Mouse (Mus musculus) kidney, adult 9 months (tissue): Measurements from ENCODE around the gene Coa7.
A peak's percentile ranks its signal among the peaks of the same experiment; 100 is the strongest.
"Not testable (repeated sequence)": the region's sequence is repeated elsewhere in the genome, so short reads cannot be mapped to it uniquely, and the experiment has no call there.

Source experiments
- DNase-seq: peaks from one replicate; pipeline ENCODE4 v3.0.0; 2022

Coa7 gene

DNA sequence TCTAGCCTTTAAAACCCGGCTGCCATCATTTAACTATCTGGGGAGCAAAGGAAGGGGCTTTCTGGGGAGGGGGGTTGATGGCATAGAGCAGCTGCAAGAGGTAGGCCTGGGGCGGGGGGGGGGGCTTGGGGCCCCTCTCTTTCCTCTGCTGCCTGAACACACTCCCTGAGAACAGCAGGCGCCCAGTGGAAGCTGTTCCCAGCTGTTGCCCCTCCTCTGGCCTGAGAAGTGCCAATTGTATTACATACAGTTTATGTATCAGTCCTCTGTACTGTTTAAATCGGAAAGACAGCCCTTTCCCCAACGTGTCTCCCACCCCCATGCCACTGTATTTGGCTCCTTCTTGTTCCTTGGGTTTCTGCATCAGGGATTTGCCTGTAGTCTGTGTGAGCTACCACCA lies 17.9 kb downstream of the Coa7 start:
- no peak for DNase-seq

DNA sequence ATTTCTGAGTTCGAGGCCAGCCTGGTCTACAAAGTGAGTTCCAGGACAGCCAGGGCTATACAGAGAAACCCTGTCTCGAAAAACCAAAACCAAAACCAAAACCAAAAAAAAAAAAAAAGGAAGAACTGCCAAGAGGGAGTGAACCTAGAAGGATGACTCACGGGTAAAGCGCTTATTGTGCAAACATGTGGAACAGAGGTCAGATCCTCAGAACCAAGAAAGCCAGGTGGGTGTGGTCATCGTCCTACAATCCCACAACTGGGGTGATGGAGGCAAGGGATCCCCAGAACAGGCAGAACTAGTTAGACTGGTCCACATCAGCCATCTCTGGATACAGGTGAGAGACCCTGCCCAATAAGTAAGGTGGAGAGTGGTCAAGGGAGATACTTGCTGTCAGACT lies 19.2 kb downstream of the Coa7 start:
- DNase-seq, result no peak

DNA sequence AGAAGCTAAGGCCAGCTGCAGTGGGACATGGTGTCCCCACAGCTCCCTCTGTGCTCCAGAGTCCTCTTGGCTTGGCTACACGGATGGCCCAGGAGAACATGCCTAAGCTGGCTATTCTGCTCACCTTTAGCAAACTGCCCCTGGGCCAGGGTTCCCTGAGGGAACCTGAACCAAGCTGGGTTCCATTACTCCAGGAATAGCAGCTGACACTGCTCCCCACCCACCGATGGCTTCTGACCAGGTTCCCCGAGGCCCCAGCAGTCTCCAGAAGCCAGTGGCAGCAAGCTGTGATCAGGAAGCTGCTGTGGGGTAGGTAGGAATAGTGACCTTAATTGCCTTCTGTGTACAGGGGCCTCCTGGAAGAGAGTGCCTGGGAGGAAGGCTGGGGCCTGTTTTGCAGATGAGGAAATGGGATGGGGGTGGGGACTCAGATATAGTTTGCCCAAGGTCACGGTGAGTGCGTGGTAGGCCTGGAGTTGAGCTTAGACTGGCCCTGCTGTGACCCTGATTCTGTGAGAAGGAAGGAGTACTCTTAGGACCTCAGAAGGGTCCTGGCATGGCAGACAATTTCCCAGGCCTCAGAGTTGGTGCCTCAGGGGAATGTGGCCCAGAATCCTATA lies 20.4 kb downstream of the Coa7 start:
- DNase-seq, result no peak

GRCm38 (mm10) chr4:108349064-108349463 lies 21.1 kb downstream of the Coa7 start:
- DNase-seq, result no peak

- DNase-seq, result no peak
These were observed 22.1 kb downstream of the Coa7 start for GRCm38 (mm10) chr4:108349836-108350547.

DNA sequence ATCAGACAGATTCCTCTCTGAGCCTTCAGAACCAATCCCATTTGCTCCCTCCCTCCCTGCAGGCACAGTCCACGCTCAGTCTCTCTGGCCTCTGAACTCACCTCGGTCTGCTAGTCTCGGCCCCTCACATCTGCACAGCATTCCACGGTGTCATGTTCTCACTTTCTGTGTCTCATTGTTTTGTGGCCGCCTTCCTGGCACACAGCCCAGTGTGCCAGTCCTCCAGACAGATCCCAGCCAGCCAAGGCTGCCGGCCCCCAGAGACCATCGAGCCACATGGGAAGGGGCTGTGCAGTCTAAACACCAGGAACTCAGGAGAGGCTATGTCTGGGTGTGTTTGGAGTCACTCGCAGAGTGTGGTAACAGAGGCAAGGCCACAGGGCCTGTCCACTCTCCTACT lies 22.9 kb downstream of the Coa7 start:
- DNase-seq, result no peak

DNA sequence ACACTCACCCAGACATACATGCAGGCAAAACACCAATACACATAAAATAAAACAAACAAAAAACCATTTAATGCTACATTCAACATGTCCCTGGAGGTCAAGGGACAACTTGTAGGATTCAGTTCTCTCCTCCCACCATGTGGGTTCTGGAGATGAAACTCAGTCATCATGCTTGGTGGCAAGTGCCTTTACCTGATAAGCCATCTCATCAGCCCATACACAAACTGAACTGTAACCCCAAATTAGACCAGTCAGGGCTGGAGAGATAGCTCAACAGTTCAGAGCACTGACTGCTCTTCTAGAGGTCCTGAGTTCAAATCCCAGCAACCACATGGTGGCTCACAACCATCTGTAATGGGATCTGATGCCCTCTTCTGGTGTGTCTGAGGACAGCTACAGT lies 25.7 kb downstream of the Coa7 start:
- DNase-seq, result not testable (repeated sequence)

GRCm38 (mm10) chr4:108357458-108357857 lies 29.5 kb downstream of the Coa7 start:
- DNase-seq, result peak; percentile 46

GRCm38 (mm10) chr4:108358498-108358897 lies 30.6 kb downstream of the Coa7 start:
- DNase-seq, result no peak

DNA sequence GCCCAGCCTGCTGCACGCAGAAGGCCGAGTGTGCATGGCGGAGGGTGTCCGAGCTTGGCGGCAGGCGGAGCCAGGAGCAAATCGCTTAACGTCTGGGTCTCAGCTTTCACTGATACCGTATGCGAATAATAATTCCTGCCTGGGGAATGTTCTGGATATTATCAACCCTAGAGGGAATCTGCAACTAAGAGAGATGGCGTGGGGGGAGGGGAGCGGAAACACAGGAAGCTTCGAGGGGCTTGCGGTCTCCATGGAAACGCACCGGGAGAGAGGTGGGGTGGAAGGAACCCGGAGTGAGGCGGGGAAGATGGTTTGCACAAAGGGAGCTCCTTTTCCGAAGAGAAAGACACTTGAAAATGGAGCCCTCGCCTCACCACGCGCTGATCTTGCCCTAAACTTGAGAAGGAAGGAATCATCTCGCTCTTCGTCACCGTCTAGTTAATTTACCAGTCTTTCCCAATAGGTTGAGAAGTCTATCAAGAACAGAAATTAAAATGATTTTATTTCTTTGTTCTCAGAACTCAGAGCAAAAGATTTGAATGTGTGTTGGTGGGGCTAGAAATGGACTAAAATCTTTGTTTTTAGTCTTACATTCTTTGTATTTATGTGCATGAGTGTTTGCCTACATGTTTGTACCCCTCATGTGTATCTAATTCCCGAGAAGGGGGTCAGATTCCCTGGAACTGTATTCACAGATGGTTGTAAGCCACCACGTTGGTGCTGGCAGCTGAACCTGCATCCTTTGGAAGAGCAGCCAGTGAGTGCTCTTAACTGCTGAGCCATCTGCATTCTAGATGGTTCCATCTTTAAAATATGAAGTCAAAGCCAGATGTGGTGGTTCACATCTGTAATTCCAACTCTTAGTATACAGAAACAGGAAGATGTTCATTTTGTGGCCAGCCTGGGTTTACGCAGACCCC lies 32.5 kb downstream of the Coa7 start:
- DNase-seq, result no peak

GRCm38 (mm10) chr4:108362321-108363261 lies 34.7 kb downstream of the Coa7 start:
- peak; percentile 54 for DNase-seq

DNA sequence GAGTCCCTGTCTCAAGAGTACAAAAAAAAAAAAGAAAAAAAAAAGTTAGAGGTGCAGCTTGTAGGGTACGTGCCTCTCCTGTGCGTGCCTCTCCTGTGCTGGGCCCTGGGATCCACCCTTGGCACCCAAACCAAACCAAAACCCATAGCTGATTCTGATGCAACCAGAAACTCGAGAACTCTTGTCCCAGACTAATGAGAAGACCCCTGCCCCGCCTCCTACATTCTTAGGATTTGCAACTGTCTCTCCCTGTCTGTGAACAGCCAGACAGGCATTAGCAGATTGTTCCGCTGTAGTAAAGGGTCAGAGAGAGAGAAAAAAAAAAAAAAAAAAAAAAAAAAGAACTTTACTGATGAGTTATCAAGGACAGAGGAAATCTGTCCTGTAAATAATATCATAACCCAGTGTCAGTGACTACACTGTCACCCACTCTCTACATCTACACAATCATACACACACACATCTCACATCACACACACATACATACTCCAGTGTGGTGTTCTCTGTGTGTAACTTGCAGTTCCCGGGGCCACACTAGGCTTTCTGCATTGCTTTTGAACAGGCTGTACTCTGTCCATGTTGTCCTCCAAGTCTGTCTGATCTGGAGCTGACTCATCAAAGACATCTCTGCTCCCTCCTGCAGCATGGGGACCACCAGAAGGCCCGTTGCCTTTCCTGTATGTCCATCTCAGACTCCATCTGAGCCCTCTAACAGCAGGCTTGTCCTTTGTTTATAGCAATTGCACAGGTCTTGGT lies 35.6 kb downstream of the Coa7 start:
- no peak for DNase-seq

DNA sequence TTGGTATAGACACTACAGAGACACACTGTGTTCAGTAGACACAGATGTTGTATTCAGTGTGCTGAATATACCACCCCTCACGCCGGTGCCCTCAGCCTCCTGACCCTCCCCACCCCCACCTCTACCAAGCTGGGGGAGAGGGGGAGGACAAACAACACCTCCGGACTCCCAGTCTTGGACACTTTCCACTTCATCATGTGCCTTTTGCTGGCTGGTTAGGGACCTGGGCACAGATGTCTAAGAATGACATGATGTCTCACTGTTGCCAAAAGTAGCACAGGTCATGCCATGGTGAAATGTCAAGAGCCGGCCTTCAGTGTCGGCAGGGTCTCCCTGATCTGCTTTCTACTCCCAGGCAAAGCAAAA lies 36.2 kb downstream of the Coa7 start:
- DNase-seq, result no peak

GRCm38 (mm10) chr4:108369254-108369653 lies 41.3 kb downstream of the Coa7 start:
- DNase-seq, result peak; percentile 82

- DNase-seq, result no peak
These were observed 42.5 kb downstream of the Coa7 start for GRCm38 (mm10) chr4:108370409-108370808.

DNA sequence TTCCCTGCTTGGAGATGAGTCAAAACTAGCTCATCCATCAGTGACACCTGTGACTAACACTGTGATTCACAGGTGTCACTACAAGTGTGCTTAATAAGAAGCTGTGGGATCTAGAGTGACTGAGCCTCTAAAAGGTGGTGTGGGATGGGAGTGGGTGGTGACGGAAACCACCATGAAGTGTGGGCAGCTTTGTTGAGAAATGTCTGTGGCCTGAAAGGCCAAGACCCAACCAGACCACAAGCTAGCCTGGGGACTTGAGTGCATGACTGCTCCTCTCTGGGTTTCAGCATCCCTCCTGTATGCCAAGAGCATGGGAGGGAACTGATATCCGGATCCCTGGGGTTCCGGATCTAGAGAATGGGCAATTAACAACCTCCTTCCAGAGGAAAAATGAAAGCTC lies 43.5 kb downstream of the Coa7 start:
- no peak for DNase-seq

DNA sequence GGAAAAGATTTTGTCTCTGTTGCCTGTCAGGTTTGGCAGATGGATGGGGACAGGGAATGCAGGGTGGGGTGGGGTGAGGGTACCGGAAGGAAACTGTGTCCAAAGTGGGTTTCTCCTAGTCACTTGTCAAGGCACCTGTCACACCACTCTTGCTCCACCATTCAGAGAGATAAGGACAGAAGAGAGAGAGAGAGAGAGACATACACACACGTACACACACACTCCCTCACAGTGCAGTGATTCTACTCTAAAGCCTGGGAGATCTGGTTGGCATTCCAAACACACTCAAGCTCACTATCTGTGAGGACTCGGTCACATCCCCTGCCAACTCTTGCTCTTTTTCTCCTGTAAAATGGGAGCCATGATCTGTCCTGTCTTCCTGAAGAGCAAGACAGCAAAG lies 44.2 kb downstream of the Coa7 start:
- no peak for DNase-seq

DNA sequence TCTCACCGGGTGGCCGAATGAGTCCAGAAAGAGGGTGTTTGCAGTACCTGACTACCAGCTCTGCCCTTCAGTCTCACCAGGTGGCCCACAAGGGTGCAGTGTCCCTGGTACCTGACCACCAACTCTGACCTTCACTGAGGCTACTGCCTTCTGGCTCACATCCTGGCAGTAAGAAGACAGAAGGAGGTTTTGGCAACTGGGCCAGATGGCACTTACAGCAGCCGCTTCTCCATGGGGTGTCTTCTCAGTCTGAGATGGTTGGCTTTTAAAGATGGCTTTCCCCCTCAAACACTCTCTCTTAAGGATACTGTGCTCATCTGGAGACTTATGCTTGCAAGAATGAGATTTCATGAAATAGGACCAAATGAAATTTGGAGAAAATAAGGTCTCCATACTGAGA lies 51.5 kb downstream of the Coa7 start:
- DNase-seq, result no peak

- no peak for DNase-seq
These were observed 52.2 kb downstream of the Coa7 start for GRCm38 (mm10) chr4:108380146-108380545.

DNA sequence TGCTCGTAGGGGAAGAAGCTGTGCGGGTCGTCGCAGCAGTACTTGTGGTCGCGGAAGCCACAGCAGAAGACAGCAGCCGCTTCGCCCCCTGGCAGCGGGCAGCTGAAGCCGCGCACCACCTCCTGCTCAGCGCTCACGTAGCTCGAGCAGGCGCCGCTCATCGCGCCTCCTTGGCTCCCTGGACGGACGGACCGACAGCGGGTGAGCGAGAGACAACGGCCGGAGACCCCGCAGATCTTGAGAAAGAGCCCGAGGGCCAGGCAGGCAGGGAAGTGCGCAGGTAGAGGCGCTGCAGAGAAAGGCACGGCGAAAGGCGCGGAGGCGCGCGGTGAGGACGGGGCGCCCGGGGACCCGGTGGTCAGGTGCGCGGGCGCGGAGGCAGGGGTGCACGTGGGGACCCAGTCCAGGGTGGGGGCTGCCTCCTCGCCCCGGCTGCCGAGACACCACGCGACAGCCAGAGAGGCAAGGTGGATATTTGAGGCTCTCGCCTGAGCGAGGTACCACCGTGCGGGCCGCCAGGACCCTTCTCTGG lies 55.3 kb downstream of the Coa7 start, which contains the start of gene Shisal2a:
TSS of gene Shisal2a (minus strand) at position 167 of the 532 bp plus-strand sequence.
- DNase-seq, result no peak

- DNase-seq, result no peak
These were observed 58.1 kb downstream of the Coa7 start for GRCm38 (mm10) chr4:108386087-108386486.

- no peak for DNase-seq
These were observed 59.2 kb downstream of the Coa7 start for GRCm38 (mm10) chr4:108387106-108387505.
